Mouse (Mus musculus) cerebellum, postnatal 14 days (tissue): ENCODE data around the gene Fcrl5.
A peak's percentile ranks its signal among the peaks of the same experiment; 100 is the strongest.
"Not testable (repeated sequence)": the region's sequence is repeated elsewhere in the genome, so short reads cannot be mapped to it uniquely, and the experiment has no call there.

Experiments
- DNase-seq, 2 experiments: peaks; one replicate each; pipeline ENCODE4 v3.0.0; 2021; ENCODE audit warnings: mixed read lengths in 2 of 2

Fcrl5 gene

GRCm38 (mm10) chr3:87435479-87435878 lies at the start of gene Fcrl5:
Gene Fcrl5, plus strand, starts transcription at chr3:87435773.
- DNase-seq, result no peak

- no peak for DNase-seq
Observed at GRCm38 (mm10) chr3:87390935-87391334, 44.6 kb upstream of the Fcrl5 start.

- no peak for DNase-seq
Observed at GRCm38 (mm10) chr3:87398809-87399208, 36.8 kb upstream of the Fcrl5 start.

- DNase-seq, result no peak
Observed at GRCm38 (mm10) chr3:87399906-87400305, 35.7 kb upstream of the Fcrl5 start.

- DNase-seq, result no peak
Observed at GRCm38 (mm10) chr3:87401321-87401720, 34.3 kb upstream of the Fcrl5 start.

GRCm38 (mm10) chr3:87408171-87408570 lies 27.4 kb upstream of the Fcrl5 start:
- no peak for DNase-seq

GRCm38 (mm10) chr3:87409196-87409935 lies 26.2 kb upstream of the Fcrl5 start:
- peak in 1 of 2 experiments; percentile 20 for DNase-seq

- no peak for DNase-seq
Observed at GRCm38 (mm10) chr3:87410605-87411004, 25.0 kb upstream of the Fcrl5 start.

- peak; percentile 58 to 67 for DNase-seq
Observed at GRCm38 (mm10) chr3:87411150-87411549, 24.4 kb upstream of the Fcrl5 start.

GRCm38 (mm10) chr3:87420645-87421044 lies 14.9 kb upstream of the Fcrl5 start:
- DNase-seq, result no peak

- peak; percentile 12 to 14 for DNase-seq
Observed at GRCm38 (mm10) chr3:87422386-87422910, 13.1 kb upstream of the Fcrl5 start.

GRCm38 (mm10) chr3:87440586-87440985 lies 5.0 kb downstream of the Fcrl5 start:
- no peak for DNase-seq

GRCm38 (mm10) chr3:87443968-87444367 lies 8.4 kb downstream of the Fcrl5 start:
- no peak for DNase-seq

- DNase-seq, result no peak
Observed at GRCm38 (mm10) chr3:87465454-87465853, 29.9 kb downstream of the Fcrl5 start.

- DNase-seq, result no peak
Observed at GRCm38 (mm10) chr3:87467011-87467410, 31.4 kb downstream of the Fcrl5 start.

GRCm38 (mm10) chr3:87467416-87467815 lies 31.8 kb downstream of the Fcrl5 start:
- no peak for DNase-seq

GRCm38 (mm10) chr3:87477948-87478347 lies 42.4 kb downstream of the Fcrl5 start:
- DNase-seq, result not testable (repeated sequence)

GRCm38 (mm10) chr3:87478596-87478995 lies 43.0 kb downstream of the Fcrl5 start:
- DNase-seq, result not testable (repeated sequence)

GRCm38 (mm10) chr3:87479230-87479629 lies 43.7 kb downstream of the Fcrl5 start:
- DNase-seq, result not testable (repeated sequence)

- DNase-seq, result no peak
Observed at GRCm38 (mm10) chr3:87487392-87487791, 51.8 kb downstream of the Fcrl5 start.

- no peak for DNase-seq
Observed at GRCm38 (mm10) chr3:87487911-87488310, 52.3 kb downstream of the Fcrl5 start.

- DNase-seq, result no peak
Observed at GRCm38 (mm10) chr3:87498266-87498665, 62.7 kb downstream of the Fcrl5 start.

- DNase-seq, result peak; percentile 81 to 83
Observed at GRCm38 (mm10) chr3:87499072-87499471, 63.5 kb downstream of the Fcrl5 start.
